Mouse (Mus musculus): Measurements from ENCODE around the gene Eif4g3.

Gene Eif4g3

DNA sequence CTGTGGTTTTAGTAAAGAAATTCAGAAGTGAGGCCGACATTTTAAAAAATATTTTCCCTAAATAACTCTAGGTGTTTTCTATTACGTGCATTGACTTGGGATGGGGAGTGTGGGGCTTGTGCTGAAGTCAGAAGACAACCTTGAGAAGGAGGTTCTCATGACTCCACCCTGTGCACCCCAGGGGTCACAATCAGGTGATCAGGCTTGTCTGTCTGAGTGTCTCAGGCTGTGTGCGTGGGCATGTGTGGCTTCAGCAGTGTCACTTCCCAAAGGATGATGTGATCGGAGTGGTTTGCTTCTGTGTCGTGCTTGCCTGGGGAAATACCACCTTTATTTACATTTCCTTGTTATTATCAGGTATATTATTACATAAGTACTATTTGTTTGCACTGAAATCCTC, 226.5 kb downstream of the Eif4g3 start:
- DNase-seq (ENCODE audit: low spot score in 2 of 2) = no peak

DNA sequence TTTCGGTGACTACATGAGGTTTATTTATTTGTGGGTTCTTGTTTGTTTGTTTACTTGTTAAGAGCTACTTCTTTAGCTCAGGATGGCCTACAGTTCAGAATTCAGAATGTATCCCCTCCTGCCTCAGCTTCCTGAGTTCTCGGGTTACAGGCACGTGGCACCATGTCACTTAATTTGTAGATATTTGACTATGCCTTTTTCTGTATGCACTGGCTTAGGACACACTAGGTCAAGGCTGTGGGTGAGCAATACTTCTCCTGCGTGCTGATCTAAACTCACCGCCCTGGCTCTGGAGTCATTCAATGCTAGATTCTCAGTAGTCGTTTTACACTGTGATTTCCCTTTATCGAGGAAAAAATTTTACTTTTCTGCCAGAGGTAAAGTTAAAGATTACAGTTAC, 227.9 kb downstream of the Eif4g3 start:
- DNase-seq (ENCODE audit: low spot score in 2 of 2) = no peak

DNA sequence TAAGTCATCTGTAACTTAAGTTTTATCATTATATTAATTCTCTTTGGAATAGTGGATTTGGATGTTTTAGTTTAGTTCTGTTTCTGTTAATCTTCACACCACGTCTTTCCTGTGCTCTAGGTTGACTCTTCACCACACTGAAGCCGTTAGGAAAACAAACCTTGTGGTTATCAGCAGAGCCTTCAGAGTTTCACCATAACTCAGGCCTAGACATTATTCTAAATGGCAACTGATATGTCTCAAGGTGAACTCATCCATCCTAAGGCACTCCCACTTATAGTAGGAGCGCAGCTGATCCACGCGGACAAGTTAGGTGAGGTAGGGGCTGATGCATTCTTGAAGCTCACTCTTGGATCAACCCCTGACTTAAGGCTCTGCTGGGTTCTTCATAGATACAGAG, 228.6 kb downstream of the Eif4g3 start:
- DNase-seq (ENCODE audit: low spot score in 2 of 2) = no peak

DNA sequence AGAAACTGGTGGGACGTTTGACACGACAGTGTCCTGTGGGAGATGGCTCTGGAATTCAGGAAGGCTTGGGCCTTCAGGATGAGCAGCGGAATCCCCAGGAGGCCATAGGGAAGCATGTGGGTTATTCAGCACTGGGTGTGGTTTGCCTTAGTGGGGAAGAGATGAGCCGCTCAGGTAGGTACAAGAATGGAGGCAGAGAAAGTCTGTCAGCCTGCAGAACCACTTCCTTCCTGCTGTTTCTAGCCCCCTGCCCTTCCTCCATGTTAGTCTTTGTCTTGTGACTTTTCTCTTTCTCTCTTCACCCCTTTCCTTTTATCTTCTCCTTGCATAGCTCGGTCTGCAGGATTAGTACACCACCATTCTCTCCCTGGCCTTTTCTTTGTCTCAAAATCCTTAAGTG, 229.6 kb downstream of the Eif4g3 start:
- peak in 1 of 2 experiments; percentile 9 for DNase-seq (ENCODE audit: low spot score in 2 of 2)

DNA sequence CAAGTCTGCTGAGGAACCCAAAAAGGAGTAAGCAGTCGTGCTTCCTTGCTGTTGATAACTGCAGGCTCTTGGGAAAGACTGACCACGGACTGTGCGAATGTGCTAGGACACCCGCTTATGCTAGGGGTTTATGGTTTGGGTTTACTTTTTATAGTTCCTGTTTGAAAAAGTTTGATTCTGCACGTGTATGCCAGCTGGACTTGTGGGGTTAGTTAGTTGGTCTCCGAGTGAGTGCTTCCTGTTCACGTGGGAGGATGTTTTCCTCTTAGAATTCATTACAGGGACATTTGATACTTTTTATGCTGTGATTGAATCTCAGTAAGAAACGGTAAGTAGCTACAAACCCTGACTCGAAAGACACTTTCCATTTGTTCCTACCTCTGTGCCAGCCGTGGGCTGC, 230.8 kb downstream of the Eif4g3 start:
- DNase-seq (ENCODE audit: low spot score in 2 of 2) = no peak

DNA sequence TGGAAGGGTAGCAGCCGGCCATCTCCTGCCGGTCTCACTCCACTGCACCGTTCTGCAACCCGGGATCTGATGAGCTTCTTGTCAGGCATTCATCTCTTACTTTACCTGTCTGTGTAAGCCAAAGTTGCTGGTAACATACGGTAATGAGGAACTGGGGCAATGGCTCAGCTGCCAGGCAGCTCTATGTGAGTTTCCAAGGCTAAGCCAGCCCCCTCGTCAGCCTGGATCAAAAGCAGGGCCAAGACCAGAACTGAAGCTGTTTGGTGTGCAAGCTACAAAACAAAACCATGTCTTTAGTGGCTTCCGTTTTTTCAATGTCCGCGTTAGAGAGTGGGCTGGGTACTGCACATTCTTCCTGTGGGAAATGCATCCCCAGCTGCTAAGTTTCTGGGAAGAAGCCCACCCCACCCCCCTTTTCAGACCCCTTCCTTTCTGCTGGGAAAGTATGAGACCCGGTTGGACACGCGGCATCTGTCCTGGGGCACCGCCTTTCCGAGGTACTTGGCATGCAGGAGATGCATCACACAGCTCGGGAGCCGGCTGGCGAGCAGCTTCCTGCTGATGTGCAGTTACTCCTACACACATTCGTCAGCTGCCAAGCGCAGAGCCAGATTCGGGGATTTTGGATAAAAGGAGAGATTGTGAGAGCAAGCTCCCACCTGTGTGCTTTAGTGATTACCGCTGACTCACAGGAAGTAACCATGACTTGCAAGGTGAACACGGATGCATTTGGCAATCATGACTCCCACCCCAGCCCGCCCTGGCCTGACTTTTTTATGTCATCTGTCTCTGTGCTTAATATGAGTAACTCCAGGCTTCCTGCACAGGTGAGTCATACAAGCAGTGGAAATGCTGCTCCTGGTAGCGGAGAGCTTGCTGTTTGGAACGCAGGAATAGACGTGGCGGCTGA, 254.2 kb downstream of the Eif4g3 start:
- DNase-seq (ENCODE audit: low spot score in 2 of 2) = no peak

DNA sequence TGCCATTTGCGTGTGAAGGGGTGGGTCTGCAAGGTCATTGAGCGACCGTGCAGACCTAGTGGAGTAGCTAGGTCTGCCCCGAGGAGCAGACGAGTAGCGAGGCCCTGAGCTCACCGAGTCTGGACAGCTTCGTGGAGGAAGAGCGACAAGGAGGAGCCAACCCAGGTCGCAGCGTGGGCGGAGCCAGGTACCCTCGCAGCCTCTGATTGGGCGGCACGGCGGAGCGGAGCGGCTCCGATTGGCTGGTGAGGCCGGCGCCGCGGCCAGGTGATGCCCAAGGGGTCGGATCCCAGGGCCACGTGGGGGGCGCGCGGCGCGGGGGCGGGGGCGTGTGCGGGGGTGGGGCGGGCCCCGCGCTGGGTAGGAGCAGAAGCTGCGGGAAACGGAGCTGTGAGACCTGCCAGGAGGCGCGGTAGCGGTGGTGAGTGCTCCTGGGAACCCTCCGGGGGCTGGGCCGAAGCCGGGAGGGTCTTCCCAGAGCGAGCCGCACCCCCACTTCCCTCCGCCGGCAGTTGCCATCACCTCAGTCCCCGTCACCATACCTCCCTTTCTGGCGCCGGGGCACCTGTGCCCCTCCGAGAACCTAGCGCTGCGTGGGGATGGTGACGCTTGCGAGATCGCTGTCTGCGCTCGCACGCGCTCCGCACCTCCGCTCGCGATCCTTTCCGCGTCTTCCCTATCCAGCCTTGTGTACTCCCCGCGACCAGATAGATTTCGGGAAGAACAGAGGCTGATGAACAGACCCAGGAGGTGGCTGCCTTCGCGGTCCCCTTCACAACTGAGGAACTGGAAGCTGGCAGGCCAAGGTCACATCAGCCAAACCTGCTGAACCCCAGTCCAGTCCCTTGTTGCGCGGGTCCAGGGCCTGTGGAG, 257.5 kb downstream of the Eif4g3 start, which contains the start of the genes Sh2d5 and Kif17:
Gene Sh2d5, plus strand, starts transcription at position 316 of the 873 bp plus-strand sequence.
Gene Kif17, plus strand, starts transcription at position 348 of the 873 bp plus-strand sequence.
- DNase-seq (ENCODE audit: low spot score in 2 of 2) = peak; percentile 52 to 71

DNA sequence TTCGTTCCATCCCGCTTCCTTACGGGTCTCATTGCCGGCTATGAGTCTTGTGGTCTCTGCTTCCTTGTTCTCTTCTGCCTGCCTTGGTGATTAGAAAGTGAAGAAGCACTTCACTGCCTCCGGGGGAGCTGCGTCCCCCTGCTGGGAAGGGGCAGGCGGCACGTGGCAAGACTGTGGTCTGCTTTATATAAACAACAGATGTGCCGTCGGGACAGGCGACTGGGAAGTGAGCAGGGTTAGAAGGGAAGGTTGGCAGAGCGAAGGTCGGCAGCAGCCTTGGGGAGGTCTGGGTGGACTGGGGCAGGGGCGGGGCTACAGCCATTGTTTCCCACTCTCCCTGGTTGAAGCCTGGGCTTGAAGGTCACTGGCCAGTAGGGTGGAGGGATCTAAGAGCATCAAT, 259.0 kb downstream of the Eif4g3 start:
- DNase-seq (ENCODE audit: low spot score in 2 of 2) = no peak

DNA sequence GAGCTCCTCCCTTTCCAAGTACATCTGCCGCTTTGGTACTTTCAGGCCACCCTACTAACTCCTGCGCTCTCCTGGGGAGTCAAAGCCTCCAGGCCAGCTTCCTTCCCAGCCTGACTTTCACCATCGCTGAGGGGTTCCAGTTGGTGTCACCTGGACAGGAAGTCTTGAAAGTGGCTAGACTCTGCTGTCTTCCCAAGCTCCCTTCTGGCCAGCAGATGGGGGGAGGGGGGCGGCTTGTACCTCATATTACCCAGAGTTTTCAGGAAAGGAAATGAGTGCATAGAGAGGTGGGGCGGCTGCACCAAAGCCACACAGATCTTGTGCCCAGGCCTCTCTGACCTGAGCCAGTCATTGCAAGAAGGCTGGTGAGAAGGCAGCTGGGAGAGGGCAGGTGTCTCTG, 259.4 kb downstream of the Eif4g3 start:
- no peak for DNase-seq (ENCODE audit: low spot score in 2 of 2)

DNA sequence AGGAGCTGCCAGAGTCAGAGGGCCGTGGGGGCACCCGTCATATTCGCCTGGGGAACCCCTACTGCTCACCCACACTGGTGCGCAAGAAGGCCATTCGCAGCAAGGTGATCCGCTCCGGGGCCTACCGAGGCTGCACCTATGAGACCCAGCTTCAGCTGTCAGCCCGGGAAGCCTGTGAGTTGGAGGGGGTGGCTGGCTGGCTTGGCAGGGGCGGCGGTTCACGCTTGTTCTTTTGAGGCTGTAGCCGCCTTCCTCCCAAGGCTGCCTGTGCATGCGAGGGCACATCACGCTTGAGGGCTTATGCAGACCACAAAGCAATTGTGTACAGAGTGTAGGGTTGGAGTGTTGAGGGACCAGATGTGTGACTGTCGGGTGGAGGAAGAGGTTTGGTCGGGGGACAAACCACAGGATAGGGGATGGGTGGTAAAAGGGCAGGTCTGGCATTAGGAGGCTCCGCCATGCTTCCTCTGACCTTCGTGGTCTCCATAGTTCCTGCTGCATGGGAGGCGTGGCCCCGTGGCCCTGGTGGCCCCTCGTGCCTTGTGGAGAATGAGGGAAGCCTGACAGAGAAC, 264.4 kb downstream of the Eif4g3 start:
- peak; percentile 27 to 36 for DNase-seq (ENCODE audit: low spot score in 2 of 2)
